Mouse (Mus musculus) liver, postnatal 0 days (tissue): ENCODE data around the gene Ak5.

ENCODE experiments used
- CTCF ChIP-seq: sonication (generic); IDR thresholded peaks from 2 replicates; pipeline ENCODE4 v1.5.1; 2016; ENCODE audit warnings: antibody characterized with exemption, low read depth
- EP300 ChIP-seq: IDR thresholded peaks from 2 replicates; pipeline ENCODE4 v1.6.1; 2016; ENCODE audit warnings: antibody characterized with exemption, low read depth, mild to moderate bottlenecking

GRCm38 (mm10) chr3:152428925-152429324 lies 239.2 kb downstream of the Ak5 start:
- TF ChIP-seq EP300 = no peak
- TF ChIP-seq CTCF = no peak
